Mouse (Mus musculus) ES-Bruce4 (cell line): ENCODE measurements around the gene Theg.

Source experiments
- CTCF ChIP-seq: IDR thresholded peaks from one replicate; pipeline ENCODE4 v1.8.1; 2011; ENCODE audit warnings: low read depth, low read length
- POLR2A ChIP-seq: IDR thresholded peaks from one replicate; pipeline ENCODE4 v1.8.1; 2011; ENCODE audit warnings: low read length; ENCODE audit not compliant: insufficient read depth

DNA sequence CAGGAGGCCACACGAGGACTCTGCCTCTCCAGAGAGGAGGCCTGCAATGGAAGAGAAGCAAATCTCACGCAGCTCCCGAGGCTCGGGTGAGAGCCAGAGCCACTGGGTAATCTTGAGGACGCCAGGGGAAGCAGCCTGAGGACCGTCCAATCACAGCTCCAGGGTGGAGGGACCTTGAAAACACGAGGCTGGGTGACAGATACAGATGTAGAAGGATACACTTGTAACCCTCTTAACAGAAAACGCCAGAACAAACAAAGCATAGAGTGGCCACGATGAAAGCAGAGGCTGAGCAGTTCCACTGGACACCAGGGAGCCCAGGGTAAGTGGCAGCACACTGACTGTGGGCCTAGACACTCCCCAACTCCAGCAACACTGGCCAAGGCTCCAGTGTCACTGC is 36.8 kb downstream of the Theg start:
- no peak for TF ChIP-seq CTCF
- no peak for TF ChIP-seq POLR2A
